Comparison of ENCODE assay signal across 10 mouse cellular contexts in genomic region chr7:80296462-80296861, GRCm38 (mm10). TPM values are rescaled to one million over a fixed set of nuclear protein-coding genes. Genes with fewer than 3 reads are reported as not detected.
DNase-seq lines count a peak whose midpoint lies in the region; ATAC-seq and TF ChIP-seq lines count a peak whose summit lies in the region.
"Had no signal": no experiment of that assay in that cellular context is flagged by ENCODE, and none has a peak within 500 bp of the region (broad histone marks: within the 10 kb centered on the region; RNA-seq: fewer than 3 reads in every experiment).

No protein-coding gene starts in this region.

- H3K9me3 ChIP-seq in heart, embryonic 14.5 days (ENCODE audit: control insufficient read depth, low read length) = no peaks in the 10 kb centered on the region
- H3K9me3 ChIP-seq in midbrain, embryonic 11.5 days (ENCODE audit: control insufficient read depth, low read length) = no peaks in the 10 kb centered on the region
- no peaks in the 10 kb centered on the region for H3K9me3 ChIP-seq in midbrain, postnatal 0 days (ENCODE audit: low read length)
- no peaks in the 10 kb centered on the region for H3K9me3 ChIP-seq in forebrain, embryonic 15.5 days
- no peaks in the 10 kb centered on the region for H3K9me3 ChIP-seq in neural tube, embryonic 13.5 days

- TF ChIP-seq CTCF in midbrain, postnatal 0 days (IDR thresholded peaks at IDR 0.05) = no peak

- H3K36me3 ChIP-seq in heart, embryonic 14.5 days (ENCODE audit: control insufficient read depth, insufficient read depth, low read length) = peaks cover 31% of the 10 kb centered on the region
- peaks cover 7% of the 10 kb centered on the region; the same call in 1 of the 2 replicates for H3K36me3 ChIP-seq in midbrain, embryonic 11.5 days (ENCODE audit: control insufficient read depth, insufficient read depth, low read length)
- no peaks in the 10 kb centered on the region for H3K36me3 ChIP-seq in midbrain, postnatal 0 days (ENCODE audit: insufficient read depth, low read length)
- H3K36me3 ChIP-seq in forebrain, embryonic 15.5 days = 0 out of 2 replicates have a peak, but pooled peaks cover 7% of the 10 kb centered on the region
- peaks cover 13% of the 10 kb centered on the region for H3K36me3 ChIP-seq in neural tube, embryonic 13.5 days

- no peak overlapping the region for H3K4me3 ChIP-seq in heart, embryonic 14.5 days (ENCODE audit: control insufficient read depth in 1 of 2, insufficient read depth in 1 of 2, low read depth in 1 of 2, low read length in 2 of 2)
- H3K4me3 ChIP-seq in midbrain, embryonic 11.5 days (ENCODE audit: low read depth, low read length) = no peak overlapping the region
- H3K4me3 ChIP-seq in midbrain, postnatal 0 days (ENCODE audit: low read depth, low read length) = no peak overlapping the region
- no peak overlapping the region for H3K4me3 ChIP-seq in forebrain, embryonic 15.5 days
- H3K4me3 ChIP-seq in neural tube, embryonic 13.5 days = no peak overlapping the region

- H3K4me1 ChIP-seq in heart, embryonic 14.5 days (ENCODE audit: control insufficient read depth in 2 of 2, insufficient read depth in 2 of 2, low read length in 2 of 2) = peaks cover 5 to 22% of the 10 kb centered on the region in 2 experiments
- H3K4me1 ChIP-seq in midbrain, embryonic 11.5 days (ENCODE audit: control insufficient read depth, insufficient read depth, low read length) = peaks cover 5% of the 10 kb centered on the region
- H3K4me1 ChIP-seq in midbrain, postnatal 0 days (ENCODE audit: insufficient read depth, low read length) = no peaks in the 10 kb centered on the region
- H3K4me1 ChIP-seq in forebrain, embryonic 15.5 days = peaks cover 26% of the 10 kb centered on the region
- H3K4me1 ChIP-seq in neural tube, embryonic 13.5 days (replicated peaks) = peaks cover 16% of the 10 kb centered on the region

- no peak for ATAC-seq in heart, embryonic 14.5 days (ENCODE audit: insufficient number of reproducible peaks, insufficient read depth, low FRiP score, low read depth)
- no peak for ATAC-seq in midbrain, embryonic 11.5 days (ENCODE audit: low FRiP score)
- no peak for ATAC-seq in midbrain, postnatal 0 days (ENCODE audit: low FRiP score)
- ATAC-seq in forebrain, embryonic 15.5 days (replicated peaks) = no peak
- no peak for ATAC-seq in neural tube, embryonic 13.5 days (ENCODE audit: low read depth)

- no peak overlapping the region for H3K27ac ChIP-seq in heart, embryonic 14.5 days (replicated peaks in 1 of 2; ENCODE audit: control insufficient read depth in 1 of 2, insufficient read depth in 1 of 2, low read depth in 2 of 2, low read length in 2 of 2)
- no peak overlapping the region for H3K27ac ChIP-seq in midbrain, embryonic 11.5 days (ENCODE audit: low read depth, low read length)
- no peak overlapping the region for H3K27ac ChIP-seq in midbrain, postnatal 0 days (ENCODE audit: low read depth, low read length)
- H3K27ac ChIP-seq in forebrain, embryonic 15.5 days (replicated peaks) = no peak overlapping the region
- no peak overlapping the region for H3K27ac ChIP-seq in neural tube, embryonic 13.5 days (replicated peaks)

- H3K9ac ChIP-seq in heart, embryonic 14.5 days (ENCODE audit: low read length) = no peak overlapping the region
- H3K9ac ChIP-seq in midbrain, embryonic 11.5 days (ENCODE audit: low read length) = no peak overlapping the region
- H3K9ac ChIP-seq in midbrain, postnatal 0 days (replicated peaks; ENCODE audit: low read length, poor library complexity, severe bottlenecking) = no peak overlapping the region
- H3K9ac ChIP-seq in forebrain, embryonic 15.5 days (replicated peaks) = no peak overlapping the region
- no peak overlapping the region for H3K9ac ChIP-seq in neural tube, embryonic 13.5 days

- no peaks in the 10 kb centered on the region for H3K27me3 ChIP-seq in heart, embryonic 14.5 days (ENCODE audit: control insufficient read depth, insufficient read depth, low read length)
- H3K27me3 ChIP-seq in midbrain, embryonic 11.5 days (ENCODE audit: control insufficient read depth, insufficient read depth, low read length) = no peaks in the 10 kb centered on the region
- H3K27me3 ChIP-seq in midbrain, postnatal 0 days (ENCODE audit: insufficient read depth, low read length) = no peaks in the 10 kb centered on the region
- H3K27me3 ChIP-seq in forebrain, embryonic 15.5 days = no peaks in the 10 kb centered on the region
- H3K27me3 ChIP-seq in neural tube, embryonic 13.5 days = no peaks in the 10 kb centered on the region

- DNase-seq in heart, adult 18-20 months = no peak
- peak; percentile 75 for DNase-seq in midbrain, embryonic 11.5 days (ENCODE audit: low spot score, missing footprints)
- no peak for DNase-seq in midbrain, postnatal 0 days (ENCODE audit: low spot score)
- no peak for DNase-seq in spleen, adult 18-20 months
- no peak for DNase-seq in left cerebral cortex, adult 11 months (ENCODE audit: low spot score)
- DNase-seq: cerebellum, postnatal 10 days; thymus, adult 2 months had no signal

- WGBS in heart, embryonic 14.5 days = 94% methylated on average over 6 of the region's 6 CpGs
- WGBS in midbrain, embryonic 11.5 days = 96% methylated on average over 6 of the region's 6 CpGs
- 92% methylated on average over 6 of the region's 6 CpGs for WGBS in midbrain, postnatal 0 days
- 85% methylated on average over 6 of the region's 6 CpGs for WGBS in forebrain, embryonic 15.5 days
- 92% methylated on average over 6 of the region's 6 CpGs for WGBS in neural tube, embryonic 13.5 days

- peak overlapping the region; percentile 77 for H3K4me2 ChIP-seq in heart, embryonic 14.5 days (ENCODE audit: low read length)
- 0 out of 2 replicates have a peak overlapping the region, but pooled peaks have one; percentile 53 for H3K4me2 ChIP-seq in midbrain, embryonic 11.5 days
- no peak overlapping the region for H3K4me2 ChIP-seq in midbrain, postnatal 0 days (ENCODE audit: low read depth, low read length, poor library complexity, severe bottlenecking)
- 0 out of 2 replicates have a peak overlapping the region, but pooled peaks have one; percentile 96 for H3K4me2 ChIP-seq in forebrain, embryonic 15.5 days (replicated peaks)
- peak overlapping the region; percentile 98; the same call in 1 of the 2 replicates for H3K4me2 ChIP-seq in neural tube, embryonic 13.5 days

RNA-seq across cellular contexts. Expression of gene Prc1, which starts 2.2 kb away (rescaled TPM):
- polyA plus RNA-seq in heart, embryonic 14.5 days (2014; fragmentation: Nextera tagmentation; extraction: Ambion mirVana) = 148 and 149 TPM in 2 replicates
- total RNA-seq in heart, adult 18-20 months (2021) = 1 to 10 TPM in 1 of 2 experiments, under 1 TPM in 1; 0.87 to 2.2 TPM
- polyA plus RNA-seq in midbrain, embryonic 11.5 days (2014; fragmentation: Nextera tagmentation; extraction: Ambion mirVana) = 231 and 232 TPM in 2 replicates
- total RNA-seq in midbrain, postnatal 0 days (2014; rRNA removed) = 12.9 and 13.2 TPM in 2 replicates
- 13.3 and 14.1 TPM in 2 replicates for polyA plus RNA-seq in midbrain, postnatal 0 days (2015; fragmentation: Nextera tagmentation; extraction: Ambion mirVana)
- 91.2 and 94.4 TPM in 2 replicates for polyA plus RNA-seq in forebrain, embryonic 15.5 days (2015; fragmentation: Nextera tagmentation; extraction: Ambion mirVana)
- polyA plus RNA-seq in neural tube, embryonic 13.5 days (2015; fragmentation: Nextera tagmentation; extraction: Ambion mirVana) = 38.3 and 48.2 TPM in 2 replicates

RNA-seq across cellular contexts. Expression of gene Vps33b, which starts 27.0 kb away (rescaled TPM):
- polyA plus RNA-seq in heart, embryonic 14.5 days (2014; fragmentation: Nextera tagmentation; extraction: Ambion mirVana) = 11.4 and 12.0 TPM in 2 replicates
- total RNA-seq in heart, adult 18-20 months (2021) = 1 to 10 TPM; 7.2 to 9.0 TPM
- polyA plus RNA-seq in midbrain, embryonic 11.5 days (2014; fragmentation: Nextera tagmentation; extraction: Ambion mirVana) = 12.6 and 14.3 TPM in 2 replicates
- 25.0 and 35.4 TPM in 2 replicates for total RNA-seq in midbrain, postnatal 0 days (2014; rRNA removed)
- polyA plus RNA-seq in midbrain, postnatal 0 days (2015; fragmentation: Nextera tagmentation; extraction: Ambion mirVana) = 15.3 and 18.3 TPM in 2 replicates
- polyA plus RNA-seq in forebrain, embryonic 15.5 days (2015; fragmentation: Nextera tagmentation; extraction: Ambion mirVana) = 17.4 and 19.8 TPM in 2 replicates
- polyA plus RNA-seq in neural tube, embryonic 13.5 days (2015; fragmentation: Nextera tagmentation; extraction: Ambion mirVana) = 23.7 and 27.7 TPM in 2 replicates

RNA-seq across cellular contexts. Expression of gene Rccd1, which starts 27.8 kb away (rescaled TPM):
- polyA plus RNA-seq in heart, embryonic 14.5 days (2014; fragmentation: Nextera tagmentation; extraction: Ambion mirVana) = 7.6 and 7.8 TPM in 2 replicates
- 1 to 10 TPM; 4.7 to 6.8 TPM for total RNA-seq in heart, adult 18-20 months (2021)
- 10.1 and 10.9 TPM in 2 replicates for polyA plus RNA-seq in midbrain, embryonic 11.5 days (2014; fragmentation: Nextera tagmentation; extraction: Ambion mirVana)
- total RNA-seq in midbrain, postnatal 0 days (2014; rRNA removed) = 22.7 and 30.6 TPM in 2 replicates
- 7.4 and 7.9 TPM in 2 replicates for polyA plus RNA-seq in midbrain, postnatal 0 days (2015; fragmentation: Nextera tagmentation; extraction: Ambion mirVana)
- 13.5 and 14.6 TPM in 2 replicates for polyA plus RNA-seq in forebrain, embryonic 15.5 days (2015; fragmentation: Nextera tagmentation; extraction: Ambion mirVana)
- polyA plus RNA-seq in neural tube, embryonic 13.5 days (2015; fragmentation: Nextera tagmentation; extraction: Ambion mirVana) = 12.6 and 15.6 TPM in 2 replicates

RNA-seq across cellular contexts. Expression of gene Ngrn, which starts 35.4 kb away (rescaled TPM):
- polyA plus RNA-seq in heart, embryonic 14.5 days (2014; fragmentation: Nextera tagmentation; extraction: Ambion mirVana) = 41.8 and 42.8 TPM in 2 replicates
- 10 to 100 TPM; 26.1 to 30.2 TPM for total RNA-seq in heart, adult 18-20 months (2021)
- 53.1 and 53.2 TPM in 2 replicates for polyA plus RNA-seq in midbrain, embryonic 11.5 days (2014; fragmentation: Nextera tagmentation; extraction: Ambion mirVana)
- 50.9 and 76.4 TPM in 2 replicates for total RNA-seq in midbrain, postnatal 0 days (2014; rRNA removed)
- 80.6 and 84.8 TPM in 2 replicates for polyA plus RNA-seq in midbrain, postnatal 0 days (2015; fragmentation: Nextera tagmentation; extraction: Ambion mirVana)
- 67.7 and 67.9 TPM in 2 replicates for polyA plus RNA-seq in forebrain, embryonic 15.5 days (2015; fragmentation: Nextera tagmentation; extraction: Ambion mirVana)
- polyA plus RNA-seq in neural tube, embryonic 13.5 days (2015; fragmentation: Nextera tagmentation; extraction: Ambion mirVana) = 57.5 and 62.6 TPM in 2 replicates

RNA-seq across cellular contexts. Expression of gene Unc45a, which starts 44.3 kb away (rescaled TPM):
- polyA plus RNA-seq in heart, embryonic 14.5 days (2014; fragmentation: Nextera tagmentation; extraction: Ambion mirVana) = 11.2 and 12.0 TPM in 2 replicates
- 10 to 100 TPM; 15.8 to 16.0 TPM for total RNA-seq in heart, adult 18-20 months (2021)
- polyA plus RNA-seq in midbrain, embryonic 11.5 days (2014; fragmentation: Nextera tagmentation; extraction: Ambion mirVana) = 28.8 and 30.4 TPM in 2 replicates
- 51.0 and 63.3 TPM in 2 replicates for total RNA-seq in midbrain, postnatal 0 days (2014; rRNA removed)
- 54.6 and 55.9 TPM in 2 replicates for polyA plus RNA-seq in midbrain, postnatal 0 days (2015; fragmentation: Nextera tagmentation; extraction: Ambion mirVana)
- 48.2 and 54.3 TPM in 2 replicates for polyA plus RNA-seq in forebrain, embryonic 15.5 days (2015; fragmentation: Nextera tagmentation; extraction: Ambion mirVana)
- 61.3 and 61.7 TPM in 2 replicates for polyA plus RNA-seq in neural tube, embryonic 13.5 days (2015; fragmentation: Nextera tagmentation; extraction: Ambion mirVana)
